Mouse (Mus musculus) retina, postnatal 7 days (tissue): Measurements from ENCODE around the gene Vmn1r185.
"Not testable (repeated sequence)": the region's sequence is repeated elsewhere in the genome, so short reads cannot be mapped to it uniquely, and the experiment has no call there.

Experiments
- DNase-seq: peaks from one replicate; pipeline ENCODE4 v3.0.0-alpha.2; 2012; ENCODE audit warnings: low read depth, low spot score

Gene Vmn1r185

DNA sequence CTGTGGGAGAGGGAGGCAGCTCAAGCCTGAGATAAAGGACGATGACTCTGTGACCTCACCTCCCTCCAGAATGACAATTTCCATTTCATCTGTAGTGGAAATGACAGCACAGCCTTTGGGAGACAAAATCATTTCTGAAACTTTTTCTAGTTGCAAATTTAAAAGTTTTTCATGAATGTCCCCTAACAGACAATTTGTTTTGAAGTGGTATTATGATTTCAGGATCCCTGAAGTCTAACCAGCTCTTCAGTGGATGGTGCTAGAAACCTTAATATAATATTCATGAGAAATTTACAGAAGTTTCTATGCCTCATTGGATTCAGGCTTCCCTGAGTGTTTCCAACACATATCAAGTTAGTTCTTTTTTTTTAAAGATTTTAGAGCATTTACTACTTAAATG, at the start of gene Vmn1r185:
Gene Vmn1r185, minus strand, starts transcription at position 101 of the 400 bp plus-strand sequence.
- DNase-seq, result not testable (repeated sequence)

GRCm38 (mm10) chr7:26667466-26667865, 49.2 kb upstream of the Vmn1r185 start:
- not testable (repeated sequence) for DNase-seq

DNA sequence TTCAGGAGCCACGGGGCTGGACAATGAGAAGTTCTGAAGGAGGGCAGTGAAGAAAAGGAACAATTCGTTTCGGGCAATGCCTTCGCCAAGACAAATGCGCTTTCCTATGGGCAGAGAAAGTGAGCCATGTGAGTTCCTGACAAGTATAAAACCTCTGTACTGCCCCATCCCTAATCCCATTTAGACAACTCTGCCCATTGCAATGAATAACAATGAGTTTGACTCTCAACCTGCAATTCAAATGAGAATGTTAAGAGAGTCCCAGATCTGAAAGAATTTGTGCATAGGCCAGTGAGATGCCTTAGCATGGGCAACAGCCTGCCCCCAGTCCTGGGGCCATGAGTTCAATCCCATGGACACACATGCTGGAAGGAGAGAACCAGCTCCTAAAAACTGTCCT, 47.7 kb upstream of the Vmn1r185 start:
- no peak for DNase-seq

DNA sequence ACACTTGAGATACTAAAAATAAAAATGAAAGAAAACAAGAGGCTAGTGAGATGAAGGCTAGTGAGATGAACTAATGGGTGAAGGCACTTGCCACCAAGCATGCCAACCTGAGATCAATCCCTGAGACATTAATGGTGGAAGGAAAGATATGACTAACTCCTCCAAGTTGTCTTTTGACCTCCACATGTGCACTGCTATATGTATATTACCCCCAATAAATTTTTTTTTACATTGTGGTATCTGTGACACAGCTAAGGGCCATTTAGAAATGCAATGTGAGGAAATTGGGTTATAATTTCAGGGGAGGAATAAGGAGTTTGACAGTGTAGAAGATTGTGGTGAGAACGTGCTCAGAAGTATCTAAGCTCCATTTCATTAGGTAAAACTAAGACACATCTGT, 28.5 kb downstream of the Vmn1r185 start:
- DNase-seq, result no peak

GRCm38 (mm10) chr7:26589077-26589476, 29.2 kb downstream of the Vmn1r185 start:
- no peak for DNase-seq
